Mouse (Mus musculus): ENCODE measurements around the gene Golt1a.
A peak's percentile ranks its signal among the peaks of the same experiment; 100 is the strongest.

Golt1a gene

GRCm38 (mm10) chr1:133309652-133310267, at the start of gene Golt1a:
Gene Golt1a (plus strand): TSS chr1:133309800.
- DNase-seq: peak; percentile 97

GRCm38 (mm10) chr1:133262628-133263027, 47.0 kb upstream of the Golt1a start:
- DNase-seq: no peak

GRCm38 (mm10) chr1:133263134-133263533, 46.5 kb upstream of the Golt1a start:
- DNase-seq: no peak

- DNase-seq: no peak
These were observed 45.2 kb upstream of the Golt1a start for GRCm38 (mm10) chr1:133264367-133264766.

- peak; percentile 89 for DNase-seq
These were observed 44.4 kb upstream of the Golt1a start for GRCm38 (mm10) chr1:133265114-133265766.

- no peak for DNase-seq
These were observed 42.5 kb upstream of the Golt1a start for GRCm38 (mm10) chr1:133267094-133267493.

- no peak for DNase-seq
These were observed 41.6 kb upstream of the Golt1a start for GRCm38 (mm10) chr1:133267813-133268492.

GRCm38 (mm10) chr1:133268503-133268902, 41.1 kb upstream of the Golt1a start:
- no peak for DNase-seq

GRCm38 (mm10) chr1:133270336-133270735, 39.3 kb upstream of the Golt1a start:
- no peak for DNase-seq

GRCm38 (mm10) chr1:133274163-133274562, 35.4 kb upstream of the Golt1a start:
- no peak for DNase-seq

GRCm38 (mm10) chr1:133276983-133277382, 32.6 kb upstream of the Golt1a start:
- DNase-seq: no peak

- no peak for DNase-seq
These were observed 31.1 kb upstream of the Golt1a start for GRCm38 (mm10) chr1:133278539-133278938.

- DNase-seq: no peak
These were observed 30.5 kb upstream of the Golt1a start for GRCm38 (mm10) chr1:133278946-133279631.

- DNase-seq: no peak
These were observed 29.9 kb upstream of the Golt1a start for GRCm38 (mm10) chr1:133279632-133280093.

- no peak for DNase-seq
These were observed 29.1 kb upstream of the Golt1a start for GRCm38 (mm10) chr1:133280537-133280936.

- peak; percentile 87 for DNase-seq
These were observed 23.7 kb upstream of the Golt1a start for GRCm38 (mm10) chr1:133285907-133286306.

- DNase-seq: no peak
These were observed 22.5 kb upstream of the Golt1a start for GRCm38 (mm10) chr1:133287051-133287450.

GRCm38 (mm10) chr1:133287880-133288279, 21.7 kb upstream of the Golt1a start:
- DNase-seq: peak; percentile 85

GRCm38 (mm10) chr1:133291888-133292287, 17.7 kb upstream of the Golt1a start:
- DNase-seq: no peak

GRCm38 (mm10) chr1:133292608-133293007, 17.0 kb upstream of the Golt1a start:
- DNase-seq: no peak

- no peak for DNase-seq
These were observed 13.2 kb upstream of the Golt1a start for GRCm38 (mm10) chr1:133296376-133296775.

GRCm38 (mm10) chr1:133298816-133299215, 10.8 kb upstream of the Golt1a start:
- DNase-seq: no peak

GRCm38 (mm10) chr1:133302540-133302939, 7.1 kb upstream of the Golt1a start:
- DNase-seq: peak; percentile 78

All from kidney, adult 9 months (tissue).